Mouse (Mus musculus) mouse trophoblast stem cell (cell line): ENCODE data around the gene Olfr1062.
"Not testable (repeated sequence)": the region's sequence is repeated elsewhere in the genome, so short reads cannot be mapped to it uniquely, and the experiment has no call there.

Experiments used
- in situ Hi-C, 2 experiments: fragments of 300-500 bp; cut with MseI, MboI; formaldehyde crosslinking; loops; 2 replicates in 1 of 2; 3 replicates in 1 of 2; pipeline ENCODE4 v1.15.1; 2025

Gene Olfr1062

GRCm38 (mm10) chr2:86426649-86427048 is at the start of gene Olfr1062:
Olfr1062 (minus strand) TSS chr2:86426749.
- in situ Hi-C loops, result not testable (repeated sequence)

DNA sequence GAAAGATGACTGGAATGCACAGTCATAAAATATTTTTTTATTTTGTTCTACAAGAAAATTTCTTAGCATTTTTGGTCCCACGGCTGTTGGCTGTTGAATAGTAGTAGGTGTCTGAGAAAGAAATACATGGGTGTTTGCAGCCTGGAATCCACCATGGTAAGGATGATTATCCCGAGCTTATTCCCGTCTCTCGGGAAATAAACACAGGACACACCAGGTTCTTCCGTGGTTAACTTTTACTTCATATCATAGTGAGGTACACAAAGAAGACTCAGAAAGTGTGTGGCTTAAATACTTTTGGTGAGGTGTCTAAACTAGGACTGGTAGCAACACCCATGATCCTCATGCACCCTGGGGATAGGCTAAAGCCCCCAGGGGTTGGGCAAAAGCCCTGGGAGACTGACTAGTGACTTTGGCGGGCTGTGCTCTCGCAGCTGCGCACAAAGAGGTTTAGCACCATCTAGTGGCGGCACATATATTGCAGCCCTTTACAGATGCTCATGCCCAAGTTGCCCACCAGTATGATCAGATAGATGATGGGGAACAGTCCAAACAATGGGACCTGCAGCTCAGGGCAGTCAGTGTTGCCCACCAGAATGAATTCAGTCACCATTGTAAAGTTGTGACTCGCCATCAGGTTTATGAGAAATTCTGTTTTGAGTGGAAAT is 38.0 kb upstream of the Olfr1062 start:
- in situ Hi-C loops, result loop anchor here (5.0 to 25.0 kb wide), 2 partner anchors 727 to 737 kb away; no protein-coding TSS in a partner anchor

- in situ Hi-C loops, result loop anchor here (5.0 to 25.0 kb wide), 2 partner anchors 723 to 733 kb away; no protein-coding TSS in a partner anchor
These were observed 33.9 kb upstream of the Olfr1062 start for GRCm38 (mm10) chr2:86460434-86460833.

DNA sequence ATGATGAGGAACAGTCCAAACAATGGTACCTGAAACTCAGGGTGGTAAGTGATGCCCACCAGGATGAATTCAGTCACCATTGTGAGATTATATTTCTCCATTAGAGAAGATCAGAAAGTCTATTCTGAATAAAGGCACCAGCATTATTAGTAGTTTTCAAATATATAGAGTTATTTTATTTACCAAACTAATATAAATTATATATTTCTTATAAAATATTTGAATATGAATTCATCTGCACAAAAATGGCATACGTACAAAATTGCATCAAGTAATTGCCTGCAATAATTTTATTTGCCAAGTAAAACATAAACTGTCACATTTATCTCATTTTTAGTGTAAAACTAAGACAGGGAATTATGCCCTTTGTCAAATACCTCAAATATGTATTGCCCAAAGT is 29.6 kb upstream of the Olfr1062 start, which contains the start of gene Olfr1066:
Olfr1066 (minus strand) TSS at position 101 of the 400 bp plus-strand sequence.
- in situ Hi-C loops, result loop anchor here in 1 of 2 experiments (25.0 kb wide), 1 partner anchor 719 kb away; no protein-coding TSS in a partner anchor

GRCm38 (mm10) chr2:86450491-86450890 is 23.9 kb upstream of the Olfr1062 start, which contains the start of gene Olfr1065:
Olfr1065 (minus strand) TSS chr2:86450591.
- in situ Hi-C loops, result loop anchor here in 1 of 2 experiments (25.0 kb wide), 1 partner anchor 713 kb away; no protein-coding TSS in a partner anchor

DNA sequence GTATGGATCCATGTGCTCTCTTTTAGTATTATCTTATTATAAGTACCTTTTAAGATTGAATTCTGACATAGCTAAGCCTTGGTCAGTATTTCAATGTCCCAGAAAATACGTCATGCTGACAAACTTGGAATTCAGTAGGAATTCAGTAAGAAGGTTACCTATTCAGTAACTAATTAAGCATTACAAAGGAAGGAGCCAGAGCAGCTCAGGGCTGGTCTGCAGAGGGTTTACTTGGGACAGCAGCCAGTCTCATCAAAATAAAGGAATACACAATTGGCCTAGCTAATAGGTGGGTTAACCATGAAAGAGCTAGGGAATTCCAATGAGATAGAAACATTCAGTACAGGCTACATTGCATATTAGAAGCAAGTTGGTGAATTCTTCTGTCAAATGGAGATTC is 15.6 kb upstream of the Olfr1062 start:
- in situ Hi-C loops, result not testable (repeated sequence)

DNA sequence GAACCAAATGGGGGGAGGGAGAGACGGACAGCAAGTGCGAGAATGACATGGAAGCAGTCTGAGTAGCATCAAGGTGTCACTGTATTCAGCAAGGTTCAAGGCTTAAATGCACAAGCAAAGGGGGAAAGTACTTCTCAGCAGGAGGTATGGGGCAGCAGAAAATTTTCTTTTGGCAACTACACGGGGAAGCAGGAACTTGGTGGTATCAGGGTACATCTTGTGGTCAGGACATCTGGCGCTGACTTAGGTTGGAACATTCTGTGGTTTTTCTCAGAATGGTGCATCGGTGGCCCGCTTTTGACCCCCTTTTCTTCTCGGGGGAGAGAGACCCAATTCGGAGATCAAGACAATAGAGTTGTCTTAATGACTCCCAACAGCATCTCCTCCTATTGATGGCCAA is 2.0 kb upstream of the Olfr1062 start:
- in situ Hi-C loops, result not testable (repeated sequence)

DNA sequence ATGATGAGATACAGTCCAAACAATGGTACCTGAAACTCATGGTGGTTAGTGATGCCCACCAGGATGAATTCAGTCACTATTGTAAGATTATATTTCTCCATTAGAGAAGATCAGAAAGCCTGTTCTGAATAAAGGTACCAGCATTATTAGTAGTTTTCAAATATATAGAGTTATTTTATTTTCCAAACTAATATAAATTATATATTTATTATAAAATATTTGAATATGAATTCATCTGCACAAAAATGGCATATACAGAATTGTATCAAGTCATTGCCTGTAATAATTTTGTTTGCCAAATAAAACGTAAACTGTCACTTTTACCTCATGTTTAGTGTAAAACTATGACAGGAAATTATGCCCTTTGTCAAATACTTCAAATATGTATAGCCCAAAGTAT is 12.6 kb downstream of the Olfr1062 start, which contains the start of gene Olfr1061:
Olfr1061 (minus strand) TSS at position 101 of the 400 bp plus-strand sequence.
- in situ Hi-C loops, result no loop called here

- in situ Hi-C loops, result no loop called here
These were observed 31.4 kb downstream of the Olfr1062 start for GRCm38 (mm10) chr2:86395114-86395513.

DNA sequence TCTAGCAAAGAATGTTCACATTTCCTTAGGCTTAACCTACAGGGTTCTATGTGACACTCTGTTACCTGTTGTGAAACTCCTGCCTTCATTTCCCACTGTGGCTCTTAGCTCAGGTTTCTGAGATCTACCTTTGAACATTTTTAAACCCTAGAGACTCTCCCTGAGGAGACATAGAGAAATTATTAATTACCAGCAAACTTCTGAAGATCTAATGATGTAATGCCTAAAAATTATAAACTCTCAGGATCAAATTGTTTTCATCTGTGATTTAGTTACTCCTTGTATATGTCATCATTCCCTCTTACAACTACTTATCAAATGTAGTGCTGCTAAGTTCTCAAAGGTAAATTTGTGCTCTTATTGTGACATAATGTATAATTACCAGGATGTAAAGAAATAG is 38.1 kb downstream of the Olfr1062 start, which contains the start of gene Olfr1058:
Olfr1058 (minus strand) TSS at position 101 of the 400 bp plus-strand sequence.
- in situ Hi-C loops, result not testable (repeated sequence)

DNA sequence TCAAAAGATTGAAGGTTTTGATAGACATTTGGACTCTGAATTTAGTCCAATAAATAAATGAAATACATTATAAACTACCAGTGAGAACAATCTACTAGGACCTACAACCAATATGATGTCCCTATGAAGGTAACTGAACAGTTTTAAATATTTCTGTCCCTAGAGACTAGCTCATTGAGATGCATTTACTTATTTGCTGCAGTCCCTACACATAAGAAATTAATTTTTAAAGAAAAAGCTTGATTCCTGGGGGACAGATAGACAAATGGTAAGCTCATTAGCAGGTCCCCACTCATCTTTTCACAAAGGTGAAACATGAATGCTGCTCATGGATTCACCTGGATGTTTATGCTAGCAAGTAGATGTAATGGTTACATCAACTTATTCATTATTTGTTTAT is 48.3 kb downstream of the Olfr1062 start, which contains the start of gene Olfr1057:
Olfr1057 (minus strand) TSS at position 101 of the 400 bp plus-strand sequence.
- in situ Hi-C loops, result no loop called here
